9 mouse cellular contexts compared by ENCODE assay signal in genomic region chr13:98365766-98366421, GRCm38 (mm10). TPM values are rescaled to one million over a fixed set of nuclear protein-coding genes. Genes with fewer than 3 reads are reported as not detected.
DNase-seq lines count a peak whose midpoint lies in the region; ATAC-seq and TF ChIP-seq lines count a peak whose summit lies in the region.
"Had no signal": no experiment of that assay in that cellular context is flagged by ENCODE, and none has a peak within 500 bp of the region (broad histone marks: within the 10 kb centered on the region; RNA-seq: fewer than 3 reads in every experiment).

No protein-coding gene starts in this region.

- no peak overlapping the region for H3K27ac ChIP-seq in liver, postnatal 0 days (ENCODE audit: low read depth)
- H3K27ac ChIP-seq in embryonic facial prominence, embryonic 15.5 days (replicated peaks): no peak overlapping the region
- H3K27ac ChIP-seq in kidney, embryonic 14.5 days (ENCODE audit: low read depth, low read length): peak overlapping the region; percentile 88
- H3K27ac ChIP-seq in midbrain, embryonic 16.5 days (ENCODE audit: low read length): no peak overlapping the region
- H3K27ac ChIP-seq: liver, embryonic 14.5 days had no signal

- ATAC-seq in liver, postnatal 0 days: no peak
- 0 out of 2 replicates have a peak, but pooled peaks have one; percentile 43 for ATAC-seq in embryonic facial prominence, embryonic 15.5 days (ENCODE audit: insufficient number of reproducible peaks, low FRiP score, low TSS enrichment, low read depth)
- peak; percentile 93 for ATAC-seq in kidney, embryonic 14.5 days (ENCODE audit: low FRiP score, low TSS enrichment)
- no peak for ATAC-seq in midbrain, embryonic 16.5 days

- H3K4me2 ChIP-seq in liver, postnatal 0 days (ENCODE audit: low read depth, low read length): no peak overlapping the region
- H3K4me2 ChIP-seq in embryonic facial prominence, embryonic 15.5 days (replicated peaks): peak overlapping the region; percentile 66
- peak overlapping the region; percentile 53 for H3K4me2 ChIP-seq in kidney, embryonic 14.5 days (replicated peaks; ENCODE audit: low read depth, low read length)
- peak overlapping the region; percentile 43 for H3K4me2 ChIP-seq in midbrain, embryonic 16.5 days (ENCODE audit: low read length)

- no peaks in the 10 kb centered on the region for H3K9me3 ChIP-seq in liver, postnatal 0 days (ENCODE audit: low read length)
- H3K9me3 ChIP-seq in embryonic facial prominence, embryonic 15.5 days (replicated peaks): no peaks in the 10 kb centered on the region
- H3K9me3 ChIP-seq in kidney, embryonic 14.5 days (ENCODE audit: control insufficient read depth, low read length): no peaks in the 10 kb centered on the region
- no peaks in the 10 kb centered on the region for H3K9me3 ChIP-seq in midbrain, embryonic 16.5 days (replicated peaks; ENCODE audit: control insufficient read depth, low read length, poor library complexity, severe bottlenecking)

- H3K9ac ChIP-seq in liver, postnatal 0 days (replicated peaks): no peak overlapping the region
- H3K9ac ChIP-seq in embryonic facial prominence, embryonic 15.5 days: no peak overlapping the region
- H3K9ac ChIP-seq in kidney, embryonic 14.5 days (ENCODE audit: low read depth, low read length): peak overlapping the region; percentile 48
- no peak overlapping the region for H3K9ac ChIP-seq in midbrain, embryonic 16.5 days (ENCODE audit: low read depth, low read length)
- H3K9ac ChIP-seq: liver, embryonic 14.5 days had no signal

- DNase-seq in liver: peak; percentile 8
- DNase-seq in liver, postnatal 0 days: no peak
- no peak for DNase-seq in spleen, postnatal 4 days (ENCODE audit: low spot score in 2 of 2)
- no peak for DNase-seq in cerebellum, adult 9-11 months
- DNase-seq in cerebellum, adult 8-10 months: no peak

- peaks cover 81% of the 10 kb centered on the region for H3K27me3 ChIP-seq in liver, postnatal 0 days (ENCODE audit: insufficient read depth, low read length)
- H3K27me3 ChIP-seq in embryonic facial prominence, embryonic 15.5 days: peaks cover 79% of the 10 kb centered on the region
- peaks cover 54% of the 10 kb centered on the region for H3K27me3 ChIP-seq in kidney, embryonic 14.5 days (ENCODE audit: control insufficient read depth, insufficient read depth, low read length)
- H3K27me3 ChIP-seq in midbrain, embryonic 16.5 days (ENCODE audit: control insufficient read depth, insufficient read depth, low read depth, low read length): peaks cover 63% of the 10 kb centered on the region

- WGBS in liver, postnatal 0 days (ENCODE audit: insufficient replicate concordance): under 1% methylated on average over 52 of the region's 52 CpGs
- WGBS in embryonic facial prominence, embryonic 15.5 days: under 1% methylated on average over 52 of the region's 52 CpGs
- under 1% methylated on average over 52 of the region's 52 CpGs for WGBS in kidney, embryonic 14.5 days
- WGBS in midbrain, embryonic 16.5 days: under 1% methylated on average over 52 of the region's 52 CpGs

- no peak for TF ChIP-seq CTCF in liver, postnatal 0 days (IDR thresholded peaks at IDR 0.05; ENCODE audit: low read depth)

- no peaks in the 10 kb centered on the region for H3K36me3 ChIP-seq in liver, postnatal 0 days (replicated peaks; ENCODE audit: insufficient read depth, low read length)
- no peaks in the 10 kb centered on the region for H3K36me3 ChIP-seq in embryonic facial prominence, embryonic 15.5 days
- no peaks in the 10 kb centered on the region for H3K36me3 ChIP-seq in kidney, embryonic 14.5 days (ENCODE audit: control insufficient read depth, insufficient read depth, low read length)
- no peaks in the 10 kb centered on the region for H3K36me3 ChIP-seq in midbrain, embryonic 16.5 days (ENCODE audit: control insufficient read depth, insufficient read depth, low read length)

- H3K4me1 ChIP-seq in liver, postnatal 0 days (ENCODE audit: insufficient read depth): no peaks in the 10 kb centered on the region
- peaks cover 16% of the 10 kb centered on the region for H3K4me1 ChIP-seq in embryonic facial prominence, embryonic 15.5 days
- peaks cover 17% of the 10 kb centered on the region for H3K4me1 ChIP-seq in kidney, embryonic 14.5 days (ENCODE audit: control insufficient read depth, insufficient read depth, low read length)
- H3K4me1 ChIP-seq in midbrain, embryonic 16.5 days (ENCODE audit: control insufficient read depth, insufficient read depth, low read length): no peaks in the 10 kb centered on the region

- no peak for TF ChIP-seq EP300 in liver, postnatal 0 days (IDR thresholded peaks at IDR 0.05; ENCODE audit: low read depth)

- no peak overlapping the region for H3K4me3 ChIP-seq in liver, postnatal 0 days (ENCODE audit: low read depth, low read length)
- H3K4me3 ChIP-seq in embryonic facial prominence, embryonic 15.5 days (replicated peaks): peak overlapping the region; percentile 32
- peak overlapping the region; percentile 39 for H3K4me3 ChIP-seq in kidney, embryonic 14.5 days (ENCODE audit: low read length)
- H3K4me3 ChIP-seq in midbrain, embryonic 16.5 days (ENCODE audit: low read depth, low read length): no peak overlapping the region

RNA-seq across cellular contexts. Expression of gene Foxd1, which starts 11.9 kb away (rescaled TPM):
- not detected in 2 replicates for polyA plus RNA-seq in liver, postnatal 0 days (2015; fragmentation: Nextera tagmentation; extraction: Ambion mirVana)
- polyA plus RNA-seq in embryonic facial prominence, embryonic 15.5 days (2015; fragmentation: Nextera tagmentation; extraction: Ambion mirVana): 3.0 and 3.1 TPM in 2 replicates
- polyA plus RNA-seq in kidney, embryonic 14.5 days (2014; fragmentation: Nextera tagmentation; extraction: Ambion mirVana): 8.5 and 12.8 TPM in 2 replicates
- polyA plus RNA-seq in midbrain, embryonic 16.5 days (2015; fragmentation: Nextera tagmentation; extraction: Ambion mirVana): 0.49 and 0.52 TPM in 2 replicates

RNA-seq across cellular contexts. Expression of gene Btf3, which starts 49.1 kb away (rescaled TPM):
- polyA plus RNA-seq in liver, postnatal 0 days (2015; fragmentation: Nextera tagmentation; extraction: Ambion mirVana): 306 and 312 TPM in 2 replicates
- 628 and 630 TPM in 2 replicates for polyA plus RNA-seq in embryonic facial prominence, embryonic 15.5 days (2015; fragmentation: Nextera tagmentation; extraction: Ambion mirVana)
- 811 and 923 TPM in 2 replicates for polyA plus RNA-seq in kidney, embryonic 14.5 days (2014; fragmentation: Nextera tagmentation; extraction: Ambion mirVana)
- polyA plus RNA-seq in midbrain, embryonic 16.5 days (2015; fragmentation: Nextera tagmentation; extraction: Ambion mirVana): 461 and 495 TPM in 2 replicates

Comparison
In these comparisons a context has a peak if more than half of its experiments do, and no peak if none do; other contexts are left out.
1. ATAC-seq: peak in embryonic facial prominence, embryonic 15.5 days (single experiment) and kidney, embryonic 14.5 days (single experiment); none in liver, postnatal 0 days (single experiment) and midbrain, embryonic 16.5 days (single experiment).
2. H3K4me3 ChIP-seq: peak in embryonic facial prominence, embryonic 15.5 days (single experiment) and kidney, embryonic 14.5 days (single experiment); none in liver, postnatal 0 days (single experiment) and midbrain, embryonic 16.5 days (single experiment).